Mouse (Mus musculus) liver, embryonic 11.5 days (tissue): ENCODE measurements at regions not wholly inside any gene's neighbourhood (a gene's known extent, or its start where the extent isn't known, plus 50 kb on each side); places are given as distances from the start of the nearest gene placed in this dataset.

Source experiments
- ATAC-seq: fragments of 200-750 bp; cut with Nextera tagmentation; replicated peaks from 2 replicates; pipeline ENCODE4 v1.8.0; 2017; ENCODE audit warnings: moderate number of reproducible peaks, mild to moderate bottlenecking, moderate TSS enrichment, moderate library complexity; ENCODE audit not compliant: low FRiP score
- DNase-seq: peaks from one replicate; pipeline ENCODE4 v3.0.0-alpha.2; 2017; ENCODE audit warnings: low spot score
- H3K27ac ChIP-seq: fragments of 300-500 bp; sonication (generic); 2 replicates; pipeline ENCODE4 v1.5.1; 2014; ENCODE audit warnings: mild to moderate bottlenecking, low read depth, low read length, control low read depth
- H3K27me3 ChIP-seq: fragments of 300-500 bp; sonication (generic); replicated peaks from 2 replicates; pipeline ENCODE4 v1.6.1; 2014; ENCODE audit warnings: low read length, mixed read lengths; ENCODE audit not compliant: control insufficient read depth, insufficient read depth
- H3K36me3 ChIP-seq: fragments of 300-500 bp; sonication (generic); 2 replicates; pipeline ENCODE4 v1.6.1; 2014; ENCODE audit warnings: mild to moderate bottlenecking, low read length, moderate library complexity, mixed read lengths; ENCODE audit not compliant: control insufficient read depth, insufficient read depth
- H3K4me1 ChIP-seq: fragments of 300-500 bp; sonication (generic); replicated peaks from 2 replicates; pipeline ENCODE4 v1.6.1; 2014; ENCODE audit warnings: low read length, mixed read lengths; ENCODE audit not compliant: control insufficient read depth, insufficient read depth
- H3K4me2 ChIP-seq: fragments of 300-500 bp; sonication (generic); 2 replicates; pipeline ENCODE4 v1.6.1; 2014; ENCODE audit warnings: mild to moderate bottlenecking, control low read depth, moderate library complexity
- H3K4me3 ChIP-seq: fragments of 300-500 bp; sonication (generic); 2 replicates; pipeline ENCODE4 v1.5.1; 2014; ENCODE audit warnings: low read depth, low read length, control low read depth
- H3K9ac ChIP-seq: fragments of 300-500 bp; sonication (generic); 2 replicates; pipeline ENCODE4 v1.6.1; 2014; ENCODE audit warnings: low read depth, low read length, control low read depth
- H3K9me3 ChIP-seq: fragments of 300-500 bp; sonication (generic); 2 replicates; pipeline ENCODE4 v1.6.1; 2016; ENCODE audit warnings: low read length, inconsistent platforms, mixed read lengths; ENCODE audit not compliant: control insufficient read depth
- WGBS: fragments of 180-500 bp; shearing (Covaris S2); extraction: QIAGEN DNeasy Blood & Tissue Kit; methylation state at CpG from one replicate; pipeline ENCODE4 v1.1.7; 2014; 5-methylcytosine and 5-hydroxymethylcytosine counted together

- Histone ChIP-seq H3K27ac (no peak overlapping the region), H3K9me3 (no peaks in the 10 kb centered on the region), H3K4me1 (no peaks in the 10 kb centered on the region), H3K4me2 (no peak overlapping the region), H3K4me3 (no peak overlapping the region), H3K36me3 (no peaks in the 10 kb centered on the region), H3K27me3 (no peaks in the 10 kb centered on the region), H3K9ac (no peak overlapping the region)
- 73% methylated on average over 4 of the region's 4 CpGs for WGBS
- ATAC-seq (no peak), DNase-seq (no peak)
Measured at GRCm38 (mm10) chr4:54648254-54648653, 296.6 kb upstream of the Zfp462 start.

- Histone ChIP-seq H3K9ac (no peak overlapping the region), H3K4me1 (no peaks in the 10 kb centered on the region), H3K27me3 (no peaks in the 10 kb centered on the region), H3K9me3 (no peaks in the 10 kb centered on the region), H3K4me2 (no peak overlapping the region), H3K4me3 (no peak overlapping the region), H3K36me3 (no peaks in the 10 kb centered on the region), H3K27ac (no peak overlapping the region)
- no peak for DNase-seq
- ATAC-seq = no peak
Measured at GRCm38 (mm10) chr4:54651646-54652110, 293.2 kb upstream of the Zfp462 start.

- Histone ChIP-seq H3K9ac (no peak overlapping the region), H3K36me3 (no peaks in the 10 kb centered on the region), H3K9me3 (no peaks in the 10 kb centered on the region), H3K27me3 (no peaks in the 10 kb centered on the region), H3K4me2 (no peak overlapping the region), H3K4me3 (no peak overlapping the region), H3K27ac (no peak overlapping the region), H3K4me1 (no peaks in the 10 kb centered on the region)
- WGBS = 70% methylated on average over 11 of the region's 11 CpGs
- DNase-seq (no peak), ATAC-seq (no peak)
Measured at GRCm38 (mm10) chr4:54652111-54653021, 292.5 kb upstream of the Zfp462 start.

GRCm38 (mm10) chr4:54653097-54653776, 291.6 kb upstream of the Zfp462 start:
- H3K9ac ChIP-seq = no peak overlapping the region
- 77% methylated on average over 10 of the region's 10 CpGs for WGBS
- H3K27me3 ChIP-seq = no peaks in the 10 kb centered on the region
- no peaks in the 10 kb centered on the region for H3K9me3 ChIP-seq
- no peaks in the 10 kb centered on the region for H3K36me3 ChIP-seq
- H3K4me1 ChIP-seq = no peaks in the 10 kb centered on the region
- no peak overlapping the region for H3K4me2 ChIP-seq
- no peak for ATAC-seq
- no peak overlapping the region for H3K4me3 ChIP-seq
- no peak for DNase-seq
- no peak overlapping the region for H3K27ac ChIP-seq
